Mouse (Mus musculus) megakaryocyte progenitor cell, adult 5-6 weeks (primary cell): ENCODE results near the gene Rad54l. TPM values are rescaled to one million over a fixed set of nuclear protein-coding genes. Genes with fewer than 3 reads are reported as not detected.

Source experiments
- ATAC-seq: replicated peaks from 2 replicates; pipeline ENCODE4 v1.8.0; 2016; ENCODE audit warnings: mild to moderate bottlenecking, moderate TSS enrichment, inconsistent platforms; ENCODE audit not compliant: poor library complexity
- total RNA-seq, 2 experiments: library from RNA; stranded (forward) in 1 of 2; stranded (reverse) in 1 of 2; fragments of 157-497, 149-512 nt in 1 of 2; fragments of 200-1000 nt in 1 of 2; gene quantifications; 2 replicates each; pipeline versions ENCODE4 v1.2.3 to v1.2.4; 2015 to 2017

The Rad54l gene
- 23.4 and 26.0 TPM in 2 replicates for total RNA-seq (2015)
- total RNA-seq (2017), result 27.2 and 33.9 TPM in 2 replicates

DNA sequence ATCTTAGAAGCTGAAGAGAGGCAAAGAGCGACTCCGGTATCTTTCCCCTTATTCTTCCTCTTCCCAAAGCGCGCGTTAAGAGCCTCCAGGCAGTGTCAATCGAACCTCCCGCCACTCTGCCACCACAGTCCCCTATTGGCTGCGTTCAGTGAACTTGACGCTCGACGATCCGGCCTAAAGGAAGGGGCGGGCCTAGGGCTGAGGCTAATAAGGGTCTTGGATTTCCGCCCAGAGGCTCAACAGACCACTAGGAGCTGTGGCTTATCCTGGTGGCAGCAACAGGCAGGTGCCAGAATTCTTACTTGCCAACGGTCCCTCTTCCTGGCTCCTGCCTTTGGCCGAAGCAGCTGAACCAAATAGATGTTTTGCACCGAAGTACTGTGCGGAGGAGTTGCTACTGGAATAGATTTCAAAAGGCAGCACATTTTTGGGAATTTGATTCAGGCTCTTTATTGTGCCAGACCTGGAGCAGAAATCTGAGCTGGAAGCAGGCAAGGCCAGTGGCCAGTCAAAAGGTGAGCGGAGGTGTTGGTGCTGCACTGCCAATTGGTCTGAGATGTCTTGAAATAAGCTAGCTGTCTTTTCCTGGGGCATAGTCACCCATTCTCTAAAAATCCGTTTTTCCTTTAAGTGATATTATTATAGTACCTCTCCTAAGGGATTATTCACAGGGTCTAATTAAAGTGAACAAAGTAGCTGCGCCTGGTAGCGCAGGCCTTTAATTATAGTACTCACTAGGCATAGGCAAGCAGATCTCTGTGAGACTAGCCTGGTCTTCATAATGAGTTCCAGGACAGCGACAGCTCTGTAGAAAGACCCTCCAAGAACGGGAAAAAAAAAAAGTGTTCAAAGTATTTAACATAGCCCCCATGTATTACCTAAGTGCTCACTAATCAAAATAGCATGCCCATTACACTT, at the start of gene Rad54l, which contains the start of gene Pomgnt1:
Gene Rad54l, minus strand, starts transcription at position 89 of the 918 bp plus-strand sequence.
Gene Pomgnt1, plus strand, starts transcription at position 239 of the 918 bp plus-strand sequence.
- peak; percentile 96 for ATAC-seq

DNA sequence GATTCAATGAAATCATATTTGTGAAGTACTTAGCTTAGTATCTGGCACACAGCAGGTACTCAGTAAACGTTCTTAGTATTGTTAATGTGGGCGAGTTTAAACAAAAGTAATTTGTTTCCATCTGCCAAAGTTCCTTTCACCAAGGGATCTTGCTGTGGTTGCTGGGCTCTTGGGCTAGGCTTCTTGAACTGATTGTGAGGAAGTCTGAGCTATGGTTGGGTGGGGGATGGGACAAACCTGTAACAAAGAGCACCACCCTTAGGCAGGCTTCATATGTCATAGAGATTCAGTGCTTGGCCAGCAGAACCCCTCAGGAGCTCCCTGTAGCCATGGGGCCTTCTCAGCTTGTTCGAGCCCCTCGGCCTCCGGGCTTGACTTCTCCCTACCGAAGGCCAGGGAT, 49.6 kb upstream of the Rad54l start, which contains the start of the genes 1700042G07Rik and Gm49337:
Gene 1700042G07Rik, plus strand, starts transcription at position 301 of the 400 bp plus-strand sequence.
Gene Gm49337, plus strand, starts transcription at position 313 of the 400 bp plus-strand sequence.
- ATAC-seq, result no peak

DNA sequence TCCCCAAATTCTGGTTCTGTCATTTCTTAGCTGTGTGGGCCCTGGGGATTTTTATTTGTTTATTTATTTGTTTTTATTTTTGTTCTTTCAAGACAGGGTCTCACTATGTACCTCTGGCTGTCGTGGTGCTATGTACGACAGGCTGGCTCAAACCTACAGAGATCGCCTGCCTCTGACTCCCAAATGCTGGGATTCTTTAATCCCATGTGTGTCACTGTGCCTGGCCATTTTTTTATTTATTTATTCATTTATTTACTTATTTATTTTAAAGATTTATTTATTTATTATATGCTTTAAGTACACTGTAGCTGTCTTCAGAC, 45.8 kb upstream of the Rad54l start:
- no peak for ATAC-seq

DNA sequence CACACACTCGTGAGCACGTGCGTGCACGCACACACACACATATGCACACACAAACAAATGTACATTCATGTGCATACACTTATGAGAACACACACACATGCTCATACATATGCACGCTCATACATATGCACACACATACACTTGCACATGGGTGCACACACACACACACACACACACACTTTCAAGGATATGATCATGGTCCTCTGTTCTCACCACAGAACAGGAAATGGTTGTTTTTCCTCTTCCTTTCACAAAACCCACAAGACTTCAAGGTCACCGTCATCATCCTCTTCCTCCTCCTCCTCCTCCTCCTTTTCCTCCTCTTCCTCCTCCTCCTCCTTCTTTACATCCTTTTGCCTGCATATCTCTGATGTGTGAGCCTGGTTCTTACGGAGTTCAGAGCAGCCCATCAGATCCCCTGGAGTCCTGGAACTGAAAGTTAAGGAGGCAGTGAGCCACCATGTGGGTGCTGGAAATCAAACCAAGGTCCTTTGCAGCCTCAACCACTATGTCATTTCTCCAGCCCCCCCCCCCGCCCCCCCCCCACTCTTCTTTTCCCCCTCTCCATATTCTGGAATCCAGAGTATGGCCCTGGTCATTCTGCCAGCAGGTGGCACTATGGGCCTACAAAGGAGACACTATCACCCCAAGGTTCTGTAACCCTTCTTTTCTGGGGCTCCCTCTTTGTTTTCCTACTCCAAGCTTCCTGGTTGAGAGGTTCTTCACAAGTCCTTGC, 45.3 kb upstream of the Rad54l start:
- ATAC-seq, result peak; percentile 81

DNA sequence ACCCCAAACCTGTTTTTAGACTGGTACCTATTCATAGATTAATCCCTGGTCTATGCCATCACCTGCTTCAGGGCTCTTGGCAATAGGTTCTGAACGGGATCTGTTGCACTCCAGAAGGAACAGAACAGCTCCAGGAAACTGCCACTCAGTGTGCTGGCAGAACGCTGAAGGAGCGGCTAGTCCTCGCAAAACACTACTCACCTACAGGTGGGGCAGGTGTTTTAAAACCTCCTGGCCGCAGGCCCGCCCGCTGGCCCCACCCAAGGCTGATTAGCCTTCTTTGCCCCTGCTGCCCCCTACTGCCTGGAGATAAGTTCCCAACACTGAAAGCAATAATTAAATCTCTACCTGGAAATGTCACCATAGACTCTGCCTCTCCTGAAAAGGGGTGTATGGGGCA, 43.9 kb upstream of the Rad54l start, which contains the start of gene Tspan1:
Gene Tspan1, minus strand, starts transcription at position 198 of the 400 bp plus-strand sequence.
- no peak for ATAC-seq

DNA sequence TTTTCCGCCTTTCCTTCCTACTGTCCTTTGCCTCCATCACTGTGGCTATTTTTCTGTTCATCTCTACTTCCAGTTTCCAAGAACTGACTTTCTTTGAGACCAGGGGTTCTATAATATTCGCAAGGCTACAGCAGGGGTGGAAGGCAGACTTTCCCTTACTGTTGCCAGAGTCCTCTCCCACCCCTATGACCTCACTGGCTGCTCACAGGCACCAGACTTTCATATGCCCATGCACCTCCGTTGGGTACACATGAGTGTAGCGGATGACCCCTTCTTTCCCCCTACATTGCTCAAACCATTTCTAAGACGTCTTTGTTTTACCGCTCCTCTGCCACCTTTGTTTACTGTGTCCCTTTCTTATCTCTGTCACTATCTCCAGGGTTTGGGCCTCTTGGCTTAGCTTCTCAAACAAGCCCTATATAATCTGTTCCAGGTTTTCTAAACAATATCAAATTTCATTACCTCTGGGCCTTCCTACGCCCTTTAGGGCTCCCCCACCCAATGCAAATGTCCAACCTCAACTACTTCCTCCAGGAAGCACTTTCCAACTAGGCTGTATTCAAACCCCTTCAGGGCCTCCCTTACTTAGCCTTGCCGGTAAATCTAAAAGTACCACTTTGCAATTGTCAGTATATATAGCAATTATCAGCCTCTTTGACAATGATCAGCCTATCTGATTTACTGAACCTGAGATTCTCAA, 42.4 kb upstream of the Rad54l start:
- no peak for ATAC-seq

DNA sequence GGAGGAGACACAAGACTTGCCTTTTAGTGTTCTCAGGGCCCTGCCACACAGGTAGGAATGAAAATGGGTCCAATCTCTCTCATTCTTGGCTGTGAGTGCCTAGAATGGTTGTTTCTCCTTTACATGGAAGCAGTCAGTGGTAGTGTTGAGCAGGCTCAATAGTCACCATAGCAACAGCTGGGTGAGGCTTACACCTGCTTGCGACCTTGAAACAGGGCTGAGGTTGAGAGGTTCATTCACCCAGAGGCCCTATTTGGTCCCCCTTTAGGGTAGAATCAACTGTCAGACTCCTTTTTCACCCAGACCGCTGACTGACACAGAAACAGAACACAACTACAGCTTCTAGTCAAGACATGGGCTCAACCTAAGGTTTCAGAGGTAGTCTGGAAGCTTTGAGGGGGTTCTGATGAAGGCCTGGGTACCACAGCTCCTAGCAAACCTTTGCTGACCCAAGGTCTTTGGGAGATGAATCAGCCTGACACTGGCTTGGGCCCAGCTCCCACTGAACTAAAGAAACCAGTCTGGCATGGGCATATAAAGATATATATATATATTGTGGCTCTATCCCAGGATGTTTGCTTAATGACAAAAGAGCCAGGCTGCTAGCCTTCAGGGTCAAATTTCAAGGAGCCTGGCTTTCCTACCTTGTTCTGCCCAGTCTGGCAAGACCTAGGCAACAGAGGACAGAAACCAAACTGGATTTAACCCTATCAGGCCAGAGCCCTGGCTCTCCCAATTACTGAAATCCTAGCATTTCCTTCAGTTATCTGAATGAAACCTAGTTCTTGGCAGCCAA, 41.5 kb upstream of the Rad54l start:
- ATAC-seq, result no peak

DNA sequence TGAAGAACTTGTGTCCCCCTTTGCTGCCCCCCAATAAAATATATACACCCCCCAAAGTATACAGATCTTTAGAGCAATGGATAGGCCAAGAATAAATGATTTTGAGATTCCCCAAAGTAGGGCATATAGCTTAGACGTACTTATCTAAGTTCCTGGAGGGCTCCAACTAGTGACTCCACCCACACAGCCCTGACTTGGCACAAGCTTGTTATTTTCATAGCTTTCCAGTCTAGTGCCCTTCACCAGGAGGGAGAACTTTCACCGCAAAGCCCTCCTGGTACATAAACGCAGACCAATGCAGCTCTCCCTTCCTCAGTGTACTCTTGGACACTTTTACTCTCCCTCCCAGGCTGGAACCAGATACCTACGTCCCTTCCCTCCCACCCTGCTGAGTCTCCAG, 38.7 kb upstream of the Rad54l start:
- ATAC-seq, result 0 out of 2 replicates have a peak, but pooled peaks have one; percentile 25

DNA sequence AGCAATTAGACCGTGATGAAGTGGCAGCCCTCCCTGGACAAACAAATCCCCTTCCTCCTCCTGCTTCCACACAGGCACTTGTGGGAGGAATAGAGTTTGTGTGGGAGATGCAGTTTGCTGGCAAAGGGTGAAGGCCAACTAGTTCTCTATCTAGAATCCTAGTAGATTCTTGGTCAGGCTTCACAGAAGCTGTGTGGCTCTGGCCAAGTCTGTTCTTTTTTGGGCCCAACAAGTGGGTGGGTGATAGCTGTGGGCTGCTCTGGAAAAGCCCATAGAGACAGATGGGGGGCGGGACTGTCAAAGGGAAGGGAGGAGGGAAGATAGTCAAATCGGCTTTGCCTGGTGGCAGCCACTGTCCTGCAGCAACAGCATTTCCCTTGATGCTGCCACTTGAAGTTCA, 37.3 kb upstream of the Rad54l start:
- ATAC-seq, result no peak

DNA sequence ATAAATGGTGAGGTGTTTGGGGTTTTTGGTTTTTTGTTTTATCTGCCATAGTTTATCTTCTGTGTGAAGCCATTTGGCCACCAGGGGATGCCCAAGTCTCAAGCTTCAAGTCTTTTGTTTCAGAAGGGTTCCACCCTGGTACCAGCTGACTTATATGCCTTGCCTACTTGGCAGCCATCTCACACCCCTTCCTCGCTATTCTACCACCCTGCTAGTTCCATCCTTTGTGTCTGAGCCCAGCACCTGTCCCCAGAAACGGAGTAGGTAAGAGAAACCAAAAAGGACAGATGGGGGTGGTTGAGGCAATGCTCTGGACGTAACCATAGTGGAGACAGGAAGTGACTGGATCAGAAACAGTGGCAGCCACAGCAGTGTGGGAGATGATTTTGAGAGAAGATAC, 36.4 kb upstream of the Rad54l start:
- ATAC-seq, result peak; percentile 70; the same call in 1 of the 2 replicates

DNA sequence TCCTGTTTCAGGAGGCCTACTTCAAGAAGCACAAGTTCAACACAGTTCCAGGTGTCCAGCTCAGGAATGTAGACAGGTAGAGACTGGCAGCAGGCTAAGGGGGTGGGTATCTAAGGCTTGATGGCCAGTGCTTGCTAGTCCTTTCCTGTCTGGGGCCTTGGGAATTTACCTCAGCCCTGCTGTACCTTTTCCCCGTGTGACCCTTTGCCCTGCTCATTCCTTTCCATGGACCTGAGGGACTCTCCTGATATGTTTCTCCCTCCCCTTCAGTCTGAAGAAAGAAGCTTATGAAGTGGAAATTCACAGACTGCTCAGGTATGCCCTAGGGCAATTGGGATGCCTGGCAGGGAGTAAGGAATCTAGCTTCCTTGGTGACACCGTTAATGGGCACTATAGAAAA, 34.4 kb upstream of the Rad54l start:
- no peak for ATAC-seq

DNA sequence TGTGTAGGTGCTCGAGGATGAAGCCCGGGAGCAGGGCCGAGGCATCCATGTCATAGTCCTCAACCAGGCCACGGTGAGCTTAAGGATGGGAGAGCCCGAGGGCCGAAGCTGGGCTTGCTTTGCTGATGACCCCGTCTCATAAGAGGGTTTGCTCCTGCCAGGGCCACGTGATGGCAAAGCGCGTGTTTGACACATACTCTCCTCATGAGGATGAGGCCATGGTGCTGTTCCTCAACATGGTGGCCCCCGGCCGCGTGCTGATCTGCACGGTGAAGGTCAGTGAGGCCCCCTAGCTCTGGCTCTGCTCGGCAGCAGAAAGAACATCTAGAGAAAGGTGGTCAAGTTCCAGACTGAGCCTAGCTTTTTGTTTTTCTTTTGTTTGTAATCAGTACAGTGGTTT, 29.2 kb upstream of the Rad54l start:
- no peak for ATAC-seq

DNA sequence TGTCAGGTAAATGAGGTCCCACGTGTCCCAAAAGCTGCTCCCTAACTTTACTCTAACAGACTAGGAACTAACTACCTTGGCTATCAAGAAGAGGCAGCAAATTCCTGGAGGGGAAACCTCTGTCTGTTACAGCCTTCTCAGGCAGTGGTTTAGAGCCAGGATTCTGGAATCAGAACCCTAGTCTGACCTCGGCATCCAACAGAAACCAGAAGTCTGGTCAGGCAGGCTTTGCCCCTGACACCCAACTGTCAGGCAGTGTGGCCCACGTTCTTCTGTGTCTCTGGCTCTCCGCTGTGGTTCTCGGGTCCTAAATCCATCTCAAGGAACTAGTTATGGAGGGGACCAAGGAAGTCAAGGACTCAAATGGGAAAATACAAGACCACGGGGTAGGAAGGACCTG, 27.7 kb upstream of the Rad54l start, which contains the start of gene Lurap1:
Gene Lurap1, minus strand, starts transcription at position 101 of the 400 bp plus-strand sequence.
- ATAC-seq, result no peak

DNA sequence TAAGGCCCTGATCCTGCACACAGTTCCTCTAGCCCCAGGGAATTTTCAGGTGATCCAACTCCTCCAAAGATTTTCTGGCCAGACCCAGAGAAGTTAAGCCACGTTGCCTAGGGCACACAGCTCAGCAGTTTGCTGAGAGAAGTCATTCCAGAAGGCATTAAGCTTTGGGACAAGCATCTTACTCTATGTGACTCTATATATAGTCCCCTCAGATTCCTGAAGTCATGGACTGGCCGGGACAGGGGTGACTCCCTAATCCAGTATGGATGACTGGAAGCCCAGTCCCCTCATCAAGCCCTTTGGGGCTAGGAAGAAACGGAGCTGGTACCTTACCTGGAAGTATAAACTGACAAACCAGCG, 27.4 kb upstream of the Rad54l start:
- ATAC-seq, result no peak

DNA sequence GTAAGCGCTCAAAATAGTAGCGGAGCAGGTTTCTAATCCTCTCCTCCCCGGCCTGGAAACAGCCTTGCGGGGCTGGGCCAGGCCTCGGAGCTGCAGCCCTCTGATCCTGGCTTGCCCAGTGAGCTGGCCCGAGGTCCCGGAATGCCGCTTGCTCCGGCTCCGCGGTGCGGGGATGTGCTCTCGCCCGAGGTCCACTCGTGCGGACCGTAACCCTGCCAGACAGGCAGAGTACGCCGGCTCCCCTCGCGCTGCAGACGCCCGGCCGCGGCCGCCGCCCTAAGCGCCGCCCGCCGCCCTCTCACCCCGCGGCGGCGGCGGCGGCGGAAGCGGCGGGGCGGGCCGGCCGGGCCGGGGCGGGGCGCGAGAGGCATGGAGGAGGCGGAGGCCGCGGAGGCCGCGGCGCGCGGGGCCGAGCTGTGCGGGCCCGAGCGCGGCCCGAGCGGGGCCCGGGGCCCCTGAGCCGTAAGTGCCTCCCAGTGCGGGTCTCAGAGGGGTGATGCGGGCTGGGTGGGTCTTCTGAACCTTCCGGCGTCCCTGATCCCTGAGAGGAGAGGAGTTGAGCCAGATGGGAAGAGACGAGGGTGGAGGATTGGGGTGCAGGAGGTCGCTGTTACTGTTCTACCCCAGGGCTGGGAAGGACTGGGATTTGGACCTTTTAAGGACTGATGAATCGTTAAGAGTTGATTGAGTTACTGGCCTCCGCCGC, 26.8 kb upstream of the Rad54l start:
- peak; percentile 80 for ATAC-seq

DNA sequence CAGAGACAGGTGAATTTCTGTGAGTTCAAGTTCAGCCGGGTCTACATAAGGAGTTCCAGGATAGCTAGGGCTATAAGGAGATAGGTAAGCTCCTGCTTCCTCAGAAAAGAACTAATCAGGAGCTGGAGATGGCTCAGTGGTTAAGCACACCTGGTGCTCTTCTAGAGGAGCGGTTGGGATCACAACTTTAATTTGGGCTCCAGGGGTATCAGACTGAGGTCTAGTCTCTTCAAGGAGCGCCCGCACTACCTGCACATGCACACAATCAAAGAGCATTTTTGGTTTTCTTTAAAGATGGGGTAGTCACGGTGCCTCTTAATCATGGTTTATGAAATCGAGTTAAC, 26.3 kb upstream of the Rad54l start:
- ATAC-seq, result peak; percentile 21; the same call in 1 of the 2 replicates

DNA sequence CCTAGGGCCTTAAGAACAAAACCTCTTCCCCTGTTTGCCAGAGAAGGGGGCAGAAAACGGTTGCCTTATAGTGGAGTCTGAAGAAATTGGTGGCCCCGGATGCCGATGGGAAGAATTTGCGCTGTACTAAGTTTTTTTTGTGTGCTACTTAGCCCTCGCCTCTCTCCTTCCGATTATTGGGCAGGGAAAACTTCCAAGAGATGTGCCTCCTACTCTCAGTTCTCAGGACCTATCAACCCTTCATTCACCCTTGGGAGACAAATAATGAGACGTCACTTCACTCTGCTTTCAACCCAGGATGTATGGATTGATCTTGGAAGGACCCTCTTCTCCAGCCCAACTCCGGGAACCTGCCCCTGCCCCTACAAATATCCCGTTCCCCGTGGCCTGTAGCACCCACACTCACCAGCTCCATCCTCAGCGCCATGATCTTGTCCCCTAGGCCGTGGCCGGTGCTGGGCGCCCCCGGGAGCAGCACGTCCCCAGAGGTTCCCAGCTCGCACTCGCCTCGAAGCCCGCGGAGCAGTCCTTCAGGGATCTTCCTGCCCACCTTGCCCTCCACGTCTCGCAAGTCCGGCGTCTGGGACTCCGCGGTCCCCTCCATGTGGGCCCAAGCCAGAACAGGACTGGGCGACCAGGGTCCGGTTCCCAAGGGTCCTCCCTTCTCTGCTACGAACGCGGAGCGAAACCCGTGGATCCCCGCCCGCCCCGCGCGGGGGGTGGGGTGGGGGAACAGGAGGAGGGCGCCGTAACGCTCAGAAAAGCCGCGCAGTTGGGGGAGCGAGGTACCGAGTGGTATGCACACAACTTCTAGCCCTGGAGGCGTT, 20.6 kb upstream of the Rad54l start:
- peak; percentile 70 for ATAC-seq

DNA sequence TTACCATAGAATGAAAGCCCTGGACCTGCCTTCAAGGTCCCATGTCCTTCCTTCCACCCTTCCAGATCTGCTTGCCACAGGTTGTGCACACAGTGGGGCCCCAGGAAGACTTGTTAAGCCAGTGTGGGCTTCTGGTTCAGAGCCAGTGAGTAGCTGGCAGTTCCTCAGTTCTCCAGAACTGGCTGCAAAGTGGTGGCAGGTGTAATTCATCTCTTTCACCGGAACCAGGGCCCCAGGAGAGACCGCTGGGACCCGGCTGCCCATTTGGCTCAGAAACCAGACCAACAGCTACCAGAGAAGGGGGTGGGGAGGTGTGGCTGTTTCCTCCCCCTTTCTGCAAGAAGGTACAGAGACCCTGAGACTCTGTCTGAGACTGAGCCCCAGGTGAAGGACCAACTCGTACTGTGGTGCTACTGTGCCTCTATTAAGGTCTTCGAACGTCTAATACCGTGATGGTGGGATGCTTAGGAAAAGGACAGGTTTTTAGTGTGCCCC, 19.9 kb upstream of the Rad54l start:
- 0 out of 2 replicates have a peak, but pooled peaks have one; percentile 27 for ATAC-seq

DNA sequence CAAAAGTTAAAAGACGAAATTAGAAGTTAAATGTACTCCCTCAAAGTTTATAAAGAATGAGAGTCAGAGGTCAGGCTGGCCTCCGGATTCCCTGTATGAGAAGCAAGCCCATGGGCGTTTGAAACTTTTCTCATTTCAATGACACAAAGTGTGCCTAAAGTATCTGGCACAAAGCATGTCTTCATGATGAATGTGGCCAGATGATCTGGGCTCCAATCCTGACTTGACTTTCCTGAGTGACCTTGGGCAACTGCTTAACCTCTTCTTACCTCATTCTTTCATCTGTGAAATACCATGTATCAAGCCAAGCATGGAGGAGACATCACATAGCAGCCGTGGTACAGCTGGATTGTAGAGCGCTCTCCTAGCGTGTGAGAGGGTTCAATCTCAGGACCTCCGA, 18.8 kb upstream of the Rad54l start:
- no peak for ATAC-seq
